ENCODE assay signal across 11 mouse cellular contexts in the genomic region with DNA sequence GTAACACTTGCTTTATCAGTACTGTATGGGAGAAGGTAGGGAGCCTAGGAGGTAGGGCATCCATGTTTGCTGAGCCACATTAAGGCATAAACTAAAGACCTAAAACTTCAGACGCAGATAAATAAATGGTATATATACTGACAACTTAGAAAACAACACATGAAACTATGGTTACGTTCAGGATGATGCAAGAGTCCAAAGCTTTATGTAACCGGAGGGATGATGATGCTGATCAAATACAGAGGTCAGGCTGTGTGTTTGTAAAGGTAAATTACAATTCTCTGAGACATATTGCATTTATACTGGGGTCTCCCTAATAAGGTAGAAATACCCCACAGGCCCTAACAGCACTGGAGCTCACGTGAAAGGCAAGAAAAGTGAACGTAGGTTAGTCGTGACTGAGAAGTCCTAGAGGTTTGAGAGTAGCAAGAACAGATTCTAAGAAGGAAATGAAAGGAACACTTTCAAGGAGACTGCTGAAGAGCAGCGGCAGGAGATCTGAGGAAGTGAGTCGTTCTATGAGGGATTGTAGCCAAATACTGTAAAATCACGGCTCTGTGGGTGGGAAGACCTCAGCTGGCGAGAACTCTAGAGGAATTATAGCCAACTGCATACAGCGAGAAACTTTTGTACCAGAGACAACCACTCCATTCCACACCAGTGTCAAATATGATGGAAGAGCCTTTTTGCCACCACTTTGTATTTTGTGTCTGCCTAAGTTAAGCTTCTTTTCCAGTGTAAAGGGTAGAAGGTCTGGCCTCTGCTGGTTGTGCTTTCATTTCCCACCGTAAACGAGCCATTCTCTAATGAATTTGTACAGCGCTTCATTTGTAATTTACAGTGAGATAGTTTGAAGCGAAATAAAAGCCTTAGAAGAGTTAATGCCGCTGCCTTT. TPM values are rescaled to one million over a fixed set of nuclear protein-coding genes. Genes with fewer than 3 reads are reported as not detected.
DNase-seq lines count a peak whose midpoint lies in the region; ATAC-seq and TF ChIP-seq lines count a peak whose summit lies in the region.
"Had no signal": no experiment of that assay in that cellular context is flagged by ENCODE, and none has a peak within 500 bp of the region (broad histone marks: within the 10 kb centered on the region; RNA-seq: fewer than 3 reads in every experiment).

No protein-coding gene starts in this region.

- no peaks in the 10 kb centered on the region for H3K9me3 ChIP-seq in heart, embryonic 14.5 days (ENCODE audit: control insufficient read depth, low read length)
- H3K9me3 ChIP-seq in heart, embryonic 12.5 days (replicated peaks) = no peaks in the 10 kb centered on the region
- no peaks in the 10 kb centered on the region for H3K9me3 ChIP-seq in lung, embryonic 14.5 days (ENCODE audit: low read depth, low read length)
- H3K9me3 ChIP-seq in neural tube, embryonic 14.5 days (ENCODE audit: control insufficient read depth, low read length) = no peaks in the 10 kb centered on the region

- no peak for TF ChIP-seq CTCF in lung, embryonic 14.5 days (IDR thresholded peaks at IDR 0.05; ENCODE audit: low read depth)
- no peak for TF ChIP-seq CTCF in embryonic fibroblast, embryonic 13.5 days (IDR thresholded peaks at IDR 0.05; ENCODE audit: borderline replicate concordance, insufficient read depth, low read length)

- no peaks in the 10 kb centered on the region for H3K36me3 ChIP-seq in heart, embryonic 14.5 days (ENCODE audit: control insufficient read depth, insufficient read depth, low read length)
- no peaks in the 10 kb centered on the region for H3K36me3 ChIP-seq in heart, embryonic 12.5 days
- no peaks in the 10 kb centered on the region for H3K36me3 ChIP-seq in lung, embryonic 14.5 days (ENCODE audit: insufficient read depth)
- no peaks in the 10 kb centered on the region for H3K36me3 ChIP-seq in neural tube, embryonic 14.5 days (ENCODE audit: control insufficient read depth, insufficient read depth, low read length)

- H3K4me1 ChIP-seq in heart, embryonic 14.5 days (ENCODE audit: control insufficient read depth in 2 of 2, insufficient read depth in 2 of 2, low read length in 2 of 2) = peaks cover 2 to 5% of the 10 kb centered on the region in 2 experiments; a peak in 2 of 4 replicates
- H3K4me1 ChIP-seq in heart, embryonic 12.5 days (replicated peaks) = peaks cover 5% of the 10 kb centered on the region
- no peaks in the 10 kb centered on the region for H3K4me1 ChIP-seq in lung, embryonic 14.5 days (ENCODE audit: insufficient read depth)
- peaks cover 8% of the 10 kb centered on the region; the same call in 1 of the 2 replicates for H3K4me1 ChIP-seq in embryonic fibroblast, embryonic 13.5 days (ENCODE audit: control insufficient read depth, insufficient read depth, low read length)
- H3K4me1 ChIP-seq in neural tube, embryonic 14.5 days (ENCODE audit: control insufficient read depth, insufficient read depth, low read length) = 0 out of 2 replicates have a peak, but pooled peaks cover 8% of the 10 kb centered on the region

- peak; percentile 57 for DNase-seq in lung, embryonic 14.5 days
- no peak for DNase-seq in lung, postnatal 36 days
- no peak for DNase-seq in adrenal gland, postnatal 14 days
- DNase-seq in spleen, adult 12 weeks (ENCODE audit: low spot score) = no peak
- DNase-seq: adrenal gland, postnatal 25 days; embryo, embryonic 11 days; lung, adult 2 months had no signal

- H3K4me3 ChIP-seq in heart, embryonic 14.5 days (ENCODE audit: control insufficient read depth in 1 of 2, insufficient read depth in 1 of 2, low read depth in 1 of 2, low read length in 2 of 2) = no peak overlapping the region
- no peak overlapping the region for H3K4me3 ChIP-seq in heart, embryonic 12.5 days
- H3K4me3 ChIP-seq in lung, embryonic 14.5 days (ENCODE audit: low read depth, low read length) = no peak overlapping the region
- H3K4me3 ChIP-seq in embryonic fibroblast, embryonic 13.5 days (ENCODE audit: insufficient read depth, low read length) = no peak overlapping the region
- no peak overlapping the region for H3K4me3 ChIP-seq in neural tube, embryonic 14.5 days (ENCODE audit: low read depth, low read length)

- no peak overlapping the region for H3K9ac ChIP-seq in heart, embryonic 14.5 days (ENCODE audit: low read length)
- no peak overlapping the region for H3K9ac ChIP-seq in heart, embryonic 12.5 days
- H3K9ac ChIP-seq in lung, embryonic 14.5 days = no peak overlapping the region
- H3K9ac ChIP-seq in neural tube, embryonic 14.5 days (replicated peaks; ENCODE audit: low read depth, low read length) = no peak overlapping the region

- ATAC-seq in heart, embryonic 14.5 days (ENCODE audit: insufficient number of reproducible peaks, insufficient read depth, low FRiP score, low read depth) = no peak
- no peak for ATAC-seq in heart, embryonic 12.5 days (ENCODE audit: insufficient number of reproducible peaks, low FRiP score)
- no peak for ATAC-seq in lung, embryonic 14.5 days (ENCODE audit: insufficient read depth)
- ATAC-seq in neural tube, embryonic 14.5 days (ENCODE audit: low read depth) = no peak

- TF ChIP-seq POLR2A in embryonic fibroblast, embryonic 13.5 days (IDR thresholded peaks at IDR 0.05; ENCODE audit: low read depth, low read length) = no peak

- peaks cover 23% of the 10 kb centered on the region for H3K27me3 ChIP-seq in heart, embryonic 14.5 days (ENCODE audit: control insufficient read depth, insufficient read depth, low read length)
- H3K27me3 ChIP-seq in heart, embryonic 12.5 days (replicated peaks) = peaks cover 32% of the 10 kb centered on the region
- H3K27me3 ChIP-seq in lung, embryonic 14.5 days (ENCODE audit: insufficient read depth, low read length) = no peaks in the 10 kb centered on the region
- H3K27me3 ChIP-seq in neural tube, embryonic 14.5 days (ENCODE audit: control insufficient read depth, insufficient read depth, low read length) = no peaks in the 10 kb centered on the region

- H3K27ac ChIP-seq in heart, embryonic 14.5 days (replicated peaks in 1 of 2; ENCODE audit: control insufficient read depth in 1 of 2, insufficient read depth in 1 of 2, low read depth in 2 of 2, low read length in 2 of 2) = no peak overlapping the region
- H3K27ac ChIP-seq in heart, embryonic 12.5 days (ENCODE audit: poor library complexity, severe bottlenecking) = no peak overlapping the region
- no peak overlapping the region for H3K27ac ChIP-seq in lung, embryonic 14.5 days (ENCODE audit: low read depth)
- H3K27ac ChIP-seq in embryonic fibroblast, embryonic 13.5 days (ENCODE audit: insufficient read depth, low read length) = peak overlapping the region; percentile 76
- H3K27ac ChIP-seq in neural tube, embryonic 14.5 days (ENCODE audit: low read depth, low read length) = no peak overlapping the region

- WGBS in heart, embryonic 14.5 days = 75% methylated on average over 16 of the region's 16 CpGs
- WGBS in heart, embryonic 12.5 days = 74% methylated on average over 16 of the region's 16 CpGs
- WGBS in lung, embryonic 14.5 days = 55% methylated on average over 16 of the region's 16 CpGs
- whole genome bisulfite sequencing in neural tube, embryonic 14.5 days = 54% methylated on average over 16 of the region's 16 CpGs

- 0 out of 2 replicates have a peak overlapping the region, but pooled peaks have one; percentile 16 for H3K4me2 ChIP-seq in heart, embryonic 14.5 days (ENCODE audit: low read length)
- H3K4me2 ChIP-seq in heart, embryonic 12.5 days = no peak overlapping the region
- peak overlapping the region; percentile 28 for H3K4me2 ChIP-seq in lung, embryonic 14.5 days
- H3K4me2 ChIP-seq in neural tube, embryonic 14.5 days (ENCODE audit: low read depth, low read length) = 0 out of 2 replicates have a peak overlapping the region, but pooled peaks have one; percentile 2

RNA-seq across cellular contexts. Expression of gene Npas3, which starts 49.7 kb away (rescaled TPM):
- polyA plus RNA-seq in heart, embryonic 14.5 days (2014; fragmentation: Nextera tagmentation; extraction: Ambion mirVana) = 1.3 and 3.9 TPM in 2 replicates
- polyA plus RNA-seq in heart, embryonic 12.5 days (2016; fragmentation: Nextera tagmentation; extraction: Ambion mirVana) = 1.8 and 1.9 TPM in 2 replicates
- 0.62 and 0.66 TPM in 2 replicates for polyA plus RNA-seq in lung, embryonic 14.5 days (2014; fragmentation: Nextera tagmentation; extraction: Ambion mirVana)
- polyA plus RNA-seq in embryonic fibroblast, embryonic 13.5 days (2011; ENCODE audit: insufficient read length, low read depth, missing spikeins) = 5.4 and 6.6 TPM in 2 replicates
- polyA plus RNA-seq in neural tube, embryonic 14.5 days (2014; fragmentation: Nextera tagmentation; extraction: Ambion mirVana) = 25.9 and 29.1 TPM in 2 replicates
- total RNA-seq in adrenal gland, postnatal 14 days (2021) = 1.6 and 4.4 TPM in 2 replicates
